In genomic region chr12:98720628-98721027, GRCm38 (mm10) we compare ENCODE assay signal across 12 mouse cellular contexts. TPM values are rescaled to one million over a fixed set of nuclear protein-coding genes. Genes with fewer than 3 reads are reported as not detected.
DNase-seq lines count a peak whose midpoint lies in the region; ATAC-seq and TF ChIP-seq lines count a peak whose summit lies in the region.
"Had no signal": no experiment of that assay in that cellular context is flagged by ENCODE, and none has a peak within 500 bp of the region (broad histone marks: within the 10 kb centered on the region; RNA-seq: fewer than 3 reads in every experiment).

No protein-coding gene starts in this region.

- H3K9me3 ChIP-seq in limb, embryonic 14.5 days (ENCODE audit: control insufficient read depth, low read length), result no peaks in the 10 kb centered on the region
- H3K9me3 ChIP-seq: liver, embryonic 15.5 days; midbrain, embryonic 13.5 days had no signal

- H3K9ac ChIP-seq in limb, embryonic 14.5 days (ENCODE audit: low read depth, low read length, severe bottlenecking), result no peak overlapping the region
- H3K9ac ChIP-seq: liver, embryonic 15.5 days; midbrain, embryonic 13.5 days had no signal

- DNase-seq in gastrocnemius, adult 18-20 months (ENCODE audit: low spot score), result peak; percentile 40
- DNase-seq in gastrocnemius, postnatal 25 days, result no peak
- peak; percentile 36 to 37 for DNase-seq in layer of hippocampus, adult 2 months (ENCODE audit: low spot score in 2 of 2)
- no peak for DNase-seq in layer of hippocampus, adult 9-11 months
- peak; percentile 60 to 64 for DNase-seq in cerebellum, adult 18-20 months
- DNase-seq in limb, embryonic 14.5 days (ENCODE audit: low spot score), result peak; percentile 69
- DNase-seq: adrenal gland, postnatal 36 days had no signal

- H3K36me3 ChIP-seq in limb, embryonic 14.5 days (ENCODE audit: control insufficient read depth, insufficient read depth, low read length), result no peaks in the 10 kb centered on the region
- H3K36me3 ChIP-seq: liver, embryonic 15.5 days had no signal

- no peak for TF ChIP-seq CTCF in layer of hippocampus, adult 2 months (conservative IDR thresholded peaks at IDR 0.05)

- 34% methylated on average over 3 of the region's 3 CpGs for WGBS in limb, embryonic 14.5 days

- ATAC-seq in limb, embryonic 14.5 days (ENCODE audit: low FRiP score, low read depth), result 0 out of 2 replicates have a peak, but pooled peaks have one; percentile 41
- ATAC-seq in erythroid progenitor cell, adult 5-6 weeks (replicated peaks; ENCODE audit: low FRiP score, poor library complexity, severe bottlenecking), result no peak
- ATAC-seq in megakaryocyte progenitor cell, adult 5-6 weeks (replicated peaks; ENCODE audit: poor library complexity), result no peak
- ATAC-seq: midbrain, embryonic 13.5 days; Patski had no signal

- TF ChIP-seq POLR2A in limb, embryonic 14.5 days (IDR thresholded peaks at IDR 0.05; ENCODE audit: borderline replicate concordance, extremely low read depth, insufficient read depth, insufficient read length), result no peak

- H3K4me3 ChIP-seq in layer of hippocampus, adult 2 months, result no peak overlapping the region
- H3K4me3 ChIP-seq in limb, embryonic 14.5 days (replicated peaks; ENCODE audit: low read length), result no peak overlapping the region
- H3K4me3 ChIP-seq: liver, embryonic 15.5 days; midbrain, embryonic 13.5 days had no signal

- 0 out of 2 replicates have a peak, but pooled peaks cover 2% of the 10 kb centered on the region for H3K4me1 ChIP-seq in limb, embryonic 14.5 days (ENCODE audit: control insufficient read depth, insufficient read depth, low read length)

- no peak overlapping the region for H3K4me2 ChIP-seq in limb, embryonic 14.5 days (replicated peaks; ENCODE audit: low read depth, low read length, severe bottlenecking)
- H3K4me2 ChIP-seq: liver, embryonic 15.5 days; midbrain, embryonic 13.5 days had no signal

- H3K27ac ChIP-seq in layer of hippocampus, adult 2 months, result peak overlapping the region; percentile 67; the same call in 1 of the 2 replicates
- H3K27ac ChIP-seq in limb, embryonic 14.5 days (replicated peaks; ENCODE audit: low read depth, low read length), result no peak overlapping the region
- H3K27ac ChIP-seq: liver, embryonic 15.5 days; midbrain, embryonic 13.5 days had no signal

- H3K27me3 ChIP-seq in limb, embryonic 14.5 days (ENCODE audit: control insufficient read depth, insufficient read depth, low read length), result no peaks in the 10 kb centered on the region
- H3K27me3 ChIP-seq: liver, embryonic 15.5 days; midbrain, embryonic 13.5 days; Patski had no signal

RNA-seq across cellular contexts. Expression of gene Ptpn21, which starts 16.6 kb away (rescaled TPM):
- total RNA-seq in gastrocnemius, adult 18-20 months (2021), result 10 to 100 TPM; 31.8 to 44.3 TPM
- total RNA-seq in gastrocnemius, postnatal 25 days (2021), result 10 to 100 TPM; 21.4 to 31.3 TPM
- 1 to 10 TPM; 6.9 to 9.0 TPM for total RNA-seq in layer of hippocampus, adult 2 months (2021)
- polyA plus RNA-seq in limb, embryonic 14.5 days (2012; rRNA removed), result 13.1 and 16.7 TPM in 2 replicates
- 9.3 and 9.9 TPM in 2 replicates for polyA plus RNA-seq in limb, embryonic 14.5 days (2014; fragmentation: Nextera tagmentation; extraction: Ambion mirVana)
- total RNA-seq in erythroid progenitor cell, adult 5-6 weeks (2015; ENCODE audit: low replicate concordance), result 7.5 TPM in 1 of 2 replicates, not detected in the other
- 1.7 and 3.7 TPM in 2 replicates for total RNA-seq in erythroid progenitor cell, adult 5-6 weeks (2017; ENCODE audit: low replicate concordance)
- total RNA-seq in megakaryocyte progenitor cell, adult 5-6 weeks (2015), result 5.9 and 8.0 TPM in 2 replicates
- 2.7 and 3.1 TPM in 2 replicates for total RNA-seq in megakaryocyte progenitor cell, adult 5-6 weeks (2017)

RNA-seq across cellular contexts. Expression of gene Zc3h14, which starts 26.1 kb away (rescaled TPM):
- 10 to 100 TPM; 46.9 to 49.6 TPM for total RNA-seq in gastrocnemius, adult 18-20 months (2021)
- 10 to 100 TPM; 40.9 to 44.1 TPM for total RNA-seq in gastrocnemius, postnatal 25 days (2021)
- total RNA-seq in layer of hippocampus, adult 2 months (2021), result 100 to 1,000 TPM; 100 to 101 TPM
- 138 and 145 TPM in 2 replicates for polyA plus RNA-seq in limb, embryonic 14.5 days (2012; rRNA removed)
- polyA plus RNA-seq in limb, embryonic 14.5 days (2014; fragmentation: Nextera tagmentation; extraction: Ambion mirVana), result 128 and 137 TPM in 2 replicates
- 54.4 and 127 TPM in 2 replicates for total RNA-seq in erythroid progenitor cell, adult 5-6 weeks (2015; ENCODE audit: low replicate concordance)
- 53.1 TPM in 2 replicates for total RNA-seq in erythroid progenitor cell, adult 5-6 weeks (2017; ENCODE audit: low replicate concordance)
- total RNA-seq in megakaryocyte progenitor cell, adult 5-6 weeks (2015), result 214 and 244 TPM in 2 replicates
- total RNA-seq in megakaryocyte progenitor cell, adult 5-6 weeks (2017), result 105 and 126 TPM in 2 replicates

Comparison
In these comparisons a context has a peak if more than half of its experiments do, and no peak if none do; other contexts are left out.
1. DNase-seq: peak in gastrocnemius, adult 18-20 months (single experiment), layer of hippocampus, adult 2 months (2 of 2), cerebellum, adult 18-20 months (2 of 2) and limb, embryonic 14.5 days (single experiment); none in gastrocnemius, postnatal 25 days (single experiment) and layer of hippocampus, adult 9-11 months (single experiment).